Mouse (Mus musculus) NIH3T3 (cell line): ENCODE data around the gene Cnih4.

Source experiments
- DNase-seq: peaks from one replicate; pipeline ENCODE4 v3.0.0-alpha.2; 2012; ENCODE audit warnings: low read depth

The Cnih4 gene

GRCm38 (mm10) chr1:181143950-181144836, at the start of gene Cnih4, which contains the start of gene Nvl:
Cnih4 (plus strand) TSS chr1:181144693.
Nvl (minus strand) TSS chr1:181144204.
- DNase-seq, result peak; percentile 96

GRCm38 (mm10) chr1:181117112-181117511, 27.4 kb upstream of the Cnih4 start:
- DNase-seq, result no peak

GRCm38 (mm10) chr1:181124145-181124544, 20.3 kb upstream of the Cnih4 start:
- DNase-seq, result no peak

GRCm38 (mm10) chr1:181125916-181126315, 18.6 kb upstream of the Cnih4 start:
- peak; percentile 18 for DNase-seq

GRCm38 (mm10) chr1:181126766-181127165, 17.7 kb upstream of the Cnih4 start:
- no peak for DNase-seq

- DNase-seq, result peak; percentile 75
Measured at GRCm38 (mm10) chr1:181131915-181132314, 12.6 kb upstream of the Cnih4 start.

GRCm38 (mm10) chr1:181138730-181139129, 5.8 kb upstream of the Cnih4 start:
- DNase-seq, result no peak

- no peak for DNase-seq
Measured at GRCm38 (mm10) chr1:181143609-181143949, 914 bp upstream of the Cnih4 start.

- DNase-seq, result peak; percentile 20
Measured at GRCm38 (mm10) chr1:181144966-181145365, 473 bp downstream of the Cnih4 start.

GRCm38 (mm10) chr1:181146187-181146586, 1.7 kb downstream of the Cnih4 start:
- DNase-seq, result no peak

GRCm38 (mm10) chr1:181148540-181148939, 4.0 kb downstream of the Cnih4 start:
- DNase-seq, result no peak

- no peak for DNase-seq
Measured at GRCm38 (mm10) chr1:181149373-181150017, 5.0 kb downstream of the Cnih4 start.

- DNase-seq, result no peak
Measured at GRCm38 (mm10) chr1:181150431-181150826, 5.9 kb downstream of the Cnih4 start.

- DNase-seq, result peak; percentile 96
Measured at GRCm38 (mm10) chr1:181150827-181151534, 6.5 kb downstream of the Cnih4 start.

GRCm38 (mm10) chr1:181151541-181151940, 7.0 kb downstream of the Cnih4 start:
- DNase-seq, result no peak

GRCm38 (mm10) chr1:181167816-181168215, 23.3 kb downstream of the Cnih4 start:
- no peak for DNase-seq

GRCm38 (mm10) chr1:181168377-181168776, 23.9 kb downstream of the Cnih4 start:
- no peak for DNase-seq

- no peak for DNase-seq
Measured at GRCm38 (mm10) chr1:181170210-181170609, 25.7 kb downstream of the Cnih4 start.

GRCm38 (mm10) chr1:181188925-181189324, 44.4 kb downstream of the Cnih4 start:
- DNase-seq, result no peak

GRCm38 (mm10) chr1:181199446-181199845, 55.0 kb downstream of the Cnih4 start:
- no peak for DNase-seq

GRCm38 (mm10) chr1:181210147-181210546, 65.7 kb downstream of the Cnih4 start:
- DNase-seq, result no peak

GRCm38 (mm10) chr1:181210601-181211402, 66.3 kb downstream of the Cnih4 start:
- DNase-seq, result peak; percentile 61
